Mouse (Mus musculus): ENCODE measurements around the gene Arntl. TPM values are rescaled to one million over a fixed set of nuclear protein-coding genes. Genes with fewer than 3 reads are reported as not detected.

The Arntl gene
- total and polyA plus RNA-seq, 3 experiments: 2.6 to 4.6 (median 3.3) TPM

DNA sequence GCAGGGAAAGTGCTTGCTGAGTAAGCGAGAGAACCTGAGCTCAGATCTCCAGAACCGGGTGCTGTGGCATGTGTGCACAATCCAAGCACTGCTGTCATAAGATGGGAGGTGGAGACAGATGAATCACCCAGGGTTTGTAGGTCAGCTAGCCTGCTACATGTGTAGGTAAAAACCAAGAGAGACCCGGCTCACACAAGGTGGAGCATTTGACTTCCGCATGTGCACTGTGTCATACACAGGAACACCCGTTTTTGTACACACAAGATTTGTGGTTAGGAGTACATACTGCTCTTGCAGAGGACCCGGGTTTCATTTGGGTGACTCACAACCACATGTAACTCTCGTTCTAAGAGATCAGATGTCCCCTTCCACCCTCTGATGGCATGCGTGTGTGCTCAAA lies 23.5 kb upstream of the Arntl start:
- DNase-seq (ENCODE audit: extremely low read depth): no peak
- no peak overlapping the region for H3K9ac ChIP-seq (ENCODE audit: insufficient read depth, low read depth)
- no peak overlapping the region for H3K4me2 ChIP-seq (ENCODE audit: insufficient read depth, low read depth, poor library complexity, severe bottlenecking)
- no peaks in the 10 kb centered on the region for H3K36me3 ChIP-seq (replicated peaks in 1 of 2; ENCODE audit: control insufficient read depth in 1 of 2, insufficient read depth in 1 of 2, low read length in 1 of 2)
- H3K27ac ChIP-seq (ENCODE audit: insufficient read depth, low read depth): no peak overlapping the region
- H3K9me3 ChIP-seq (replicated peaks; ENCODE audit: low read length): no peaks in the 10 kb centered on the region
- TF ChIP-seq JUND (conservative IDR thresholded peaks at IDR 0.05; ENCODE audit: low read depth, low read length): no peak
- TF ChIP-seq BHLHE40 (IDR thresholded peaks at IDR 0.05; ENCODE audit: low read depth, low read length): peak; percentile 58
- H3K27me3 ChIP-seq (replicated peaks): no peaks in the 10 kb centered on the region
- H3K79me2 ChIP-seq (replicated peaks; ENCODE audit: control insufficient read depth, extremely low read depth, insufficient read depth, poor library complexity, severe bottlenecking): no peaks in the 10 kb centered on the region
- dilution Hi-C loops (cut with MboI; ENCODE audit: extremely low pct_ligation_motif_present, extremely low pct_unique_long_range_greater_than_20kb, low sequenced_read_pairs) (no loop called here), in situ Hi-C loops (cut with MboI; ENCODE audit: low pct_ligation_motif_present, low pct_unique_long_range_greater_than_20kb, low sequenced_read_pairs) (no loop called here)
- H3K4me1 ChIP-seq (ENCODE audit: control insufficient read depth in 1 of 2, insufficient read depth in 2 of 2): peaks cover 3 to 10% of the 10 kb centered on the region in 2 experiments; a peak in 1 of 4 replicates
- no peak overlapping the region for H3K4me3 ChIP-seq (replicated peaks in 1 of 3; ENCODE audit: low read depth in 2 of 3, low read length in 2 of 3, poor library complexity in 1 of 3)

DNA sequence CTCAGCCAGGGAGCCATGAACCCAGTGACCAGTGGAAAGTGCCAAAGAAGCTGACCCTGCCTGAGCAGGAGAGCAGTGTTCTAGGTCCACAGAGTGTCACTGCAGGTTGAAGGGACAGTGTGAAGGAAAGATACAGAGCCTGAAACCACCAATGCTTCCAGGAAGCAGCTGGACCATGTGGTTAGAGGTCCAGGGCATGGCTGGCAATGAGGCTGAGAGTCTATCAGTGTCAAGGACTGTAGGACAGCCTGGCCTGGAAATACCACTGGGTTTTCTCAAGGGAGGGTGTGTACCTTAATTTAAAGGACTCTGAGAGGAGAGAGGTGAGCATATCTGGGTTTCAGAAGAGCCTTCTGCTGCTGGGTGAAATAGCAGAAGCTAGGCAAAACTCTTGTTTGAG lies 22.2 kb upstream of the Arntl start:
- no peaks in the 10 kb centered on the region for H3K36me3 ChIP-seq (replicated peaks in 1 of 2; ENCODE audit: control insufficient read depth in 1 of 2, insufficient read depth in 1 of 2, low read length in 1 of 2)
- in situ Hi-C loops (cut with MboI; ENCODE audit: low pct_ligation_motif_present, low pct_unique_long_range_greater_than_20kb, low sequenced_read_pairs) (no loop called here), dilution Hi-C loops (cut with MboI; ENCODE audit: extremely low pct_ligation_motif_present, extremely low pct_unique_long_range_greater_than_20kb, low sequenced_read_pairs) (no loop called here)
- no peaks in the 10 kb centered on the region for H3K27me3 ChIP-seq (replicated peaks)
- H3K4me1 ChIP-seq (ENCODE audit: control insufficient read depth in 1 of 2, insufficient read depth in 2 of 2): peaks cover 3 to 10% of the 10 kb centered on the region in 2 experiments; a peak in 1 of 4 replicates
- no peaks in the 10 kb centered on the region for H3K9me3 ChIP-seq (replicated peaks; ENCODE audit: low read length)
- H3K79me2 ChIP-seq (replicated peaks; ENCODE audit: control insufficient read depth, extremely low read depth, insufficient read depth, poor library complexity, severe bottlenecking): no peaks in the 10 kb centered on the region
- DNase-seq (ENCODE audit: extremely low read depth): no peak
- H3K4me2 ChIP-seq (ENCODE audit: insufficient read depth, low read depth, poor library complexity, severe bottlenecking): no peak overlapping the region
- no peak overlapping the region for H3K9ac ChIP-seq (ENCODE audit: insufficient read depth, low read depth)
- H3K27ac ChIP-seq (ENCODE audit: insufficient read depth, low read depth): no peak overlapping the region
- TF ChIP-seq JUN (IDR thresholded peaks at IDR 0.05; ENCODE audit: insufficient read depth, low read depth, low read length): no peak
- H3K4me3 ChIP-seq (replicated peaks in 1 of 3; ENCODE audit: low read depth in 2 of 3, low read length in 2 of 3, poor library complexity in 1 of 3): no peak overlapping the region

- dilution Hi-C loops (cut with MboI; ENCODE audit: extremely low pct_ligation_motif_present, extremely low pct_unique_long_range_greater_than_20kb, low sequenced_read_pairs): no loop called here
- no peak for TF ChIP-seq CHD2 (IDR thresholded peaks at IDR 0.05; ENCODE audit: low read length)
Measured at GRCm38 (mm10) chr7:113186041-113186800, 21.0 kb upstream of the Arntl start.

DNA sequence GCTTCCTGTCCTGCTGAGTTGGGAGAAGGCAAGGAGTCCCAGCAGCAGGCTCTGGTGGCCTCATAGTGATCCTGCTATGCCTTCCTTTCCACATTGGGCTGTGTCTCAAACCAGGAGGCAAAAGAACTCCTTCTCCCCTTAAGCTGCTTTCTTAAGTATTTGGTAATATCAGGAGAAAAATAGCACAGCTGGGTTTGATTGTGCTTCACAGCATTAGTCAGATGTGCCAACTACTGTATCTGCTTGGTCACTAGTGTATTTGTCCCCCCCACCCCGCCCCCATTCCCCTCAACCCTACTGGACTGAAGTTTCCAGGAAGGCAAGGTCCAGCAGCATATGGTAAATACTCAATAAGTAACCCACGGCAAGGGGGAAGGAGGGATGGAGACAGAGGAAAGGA lies 19.2 kb upstream of the Arntl start:
- Histone ChIP-seq H3K36me3 (replicated peaks in 1 of 2; ENCODE audit: control insufficient read depth in 1 of 2, insufficient read depth in 1 of 2, low read length in 1 of 2) (no peaks in the 10 kb centered on the region), H3K4me1 (ENCODE audit: control insufficient read depth in 1 of 2, insufficient read depth in 2 of 2) (peaks cover 3 to 19% of the 10 kb centered on the region in 2 experiments; a peak in 2 of 4 replicates), H3K27me3 (replicated peaks) (no peaks in the 10 kb centered on the region), H3K9ac (ENCODE audit: insufficient read depth, low read depth) (no peak overlapping the region), H3K27ac (ENCODE audit: insufficient read depth, low read depth) (no peak overlapping the region), H3K79me2 (replicated peaks; ENCODE audit: control insufficient read depth, extremely low read depth, insufficient read depth, poor library complexity, severe bottlenecking) (no peaks in the 10 kb centered on the region), H3K9me3 (replicated peaks; ENCODE audit: low read length) (peaks cover 6% of the 10 kb centered on the region), H3K4me2 (ENCODE audit: insufficient read depth, low read depth, poor library complexity, severe bottlenecking) (no peak overlapping the region), H3K4me3 (replicated peaks in 1 of 3; ENCODE audit: low read depth in 2 of 3, low read length in 2 of 3, poor library complexity in 1 of 3) (no peak overlapping the region)
- TF ChIP-seq ELF1 (IDR thresholded peaks at IDR 0.05; ENCODE audit: low read depth, low read length): no peak
- no peak for DNase-seq (ENCODE audit: extremely low read depth)
- dilution Hi-C loops (cut with MboI; ENCODE audit: extremely low pct_ligation_motif_present, extremely low pct_unique_long_range_greater_than_20kb, low sequenced_read_pairs): no loop called here
- in situ Hi-C loops (cut with MboI; ENCODE audit: low pct_ligation_motif_present, low pct_unique_long_range_greater_than_20kb, low sequenced_read_pairs): no loop called here

More at GRCm38 (mm10) chr7:113186041-113186800, 21.0 kb upstream of the Arntl start:
- H3K27me3 ChIP-seq (replicated peaks): no peaks in the 10 kb centered on the region
- H3K9ac ChIP-seq (ENCODE audit: insufficient read depth, low read depth): no peak overlapping the region
- in situ Hi-C loops (cut with MboI; ENCODE audit: low pct_ligation_motif_present, low pct_unique_long_range_greater_than_20kb, low sequenced_read_pairs): no loop called here
- H3K27ac ChIP-seq (ENCODE audit: insufficient read depth, low read depth): no peak overlapping the region
- H3K4me2 ChIP-seq (ENCODE audit: insufficient read depth, low read depth, poor library complexity, severe bottlenecking): no peak overlapping the region
- no peak overlapping the region for H3K4me3 ChIP-seq (replicated peaks in 1 of 3; ENCODE audit: low read depth in 2 of 3, low read length in 2 of 3, poor library complexity in 1 of 3)
- H3K4me1 ChIP-seq (ENCODE audit: control insufficient read depth in 1 of 2, insufficient read depth in 2 of 2): peaks cover 3 to 10% of the 10 kb centered on the region in 2 experiments; a peak in 1 of 4 replicates
- H3K36me3 ChIP-seq (replicated peaks in 1 of 2; ENCODE audit: control insufficient read depth in 1 of 2, insufficient read depth in 1 of 2, low read length in 1 of 2): no peaks in the 10 kb centered on the region
- DNase-seq (ENCODE audit: extremely low read depth): no peak
- no peaks in the 10 kb centered on the region for H3K79me2 ChIP-seq (replicated peaks; ENCODE audit: control insufficient read depth, extremely low read depth, insufficient read depth, poor library complexity, severe bottlenecking)
- peaks cover 5% of the 10 kb centered on the region for H3K9me3 ChIP-seq (replicated peaks; ENCODE audit: low read length)
